Mouse (Mus musculus) spleen, adult 2 months (tissue): ENCODE results near the gene Cbarp.

ENCODE experiments used
- CTCF ChIP-seq: fragments of 200-500 bp; IDR thresholded peaks from 2 replicates; pipeline ENCODE4 v1.5.1; 2011; ENCODE audit warnings: mild to moderate bottlenecking, inconsistent platforms; ENCODE audit not compliant: insufficient read depth, insufficient read length, insufficient replicate concordance; ENCODE audit errors: extremely low read depth
- POLR2A ChIP-seq: fragments of 200-500 bp; IDR thresholded peaks from 2 replicates; pipeline ENCODE4 v1.6.1; 2011; ENCODE audit warnings: low read depth, low read length, inconsistent platforms

DNA sequence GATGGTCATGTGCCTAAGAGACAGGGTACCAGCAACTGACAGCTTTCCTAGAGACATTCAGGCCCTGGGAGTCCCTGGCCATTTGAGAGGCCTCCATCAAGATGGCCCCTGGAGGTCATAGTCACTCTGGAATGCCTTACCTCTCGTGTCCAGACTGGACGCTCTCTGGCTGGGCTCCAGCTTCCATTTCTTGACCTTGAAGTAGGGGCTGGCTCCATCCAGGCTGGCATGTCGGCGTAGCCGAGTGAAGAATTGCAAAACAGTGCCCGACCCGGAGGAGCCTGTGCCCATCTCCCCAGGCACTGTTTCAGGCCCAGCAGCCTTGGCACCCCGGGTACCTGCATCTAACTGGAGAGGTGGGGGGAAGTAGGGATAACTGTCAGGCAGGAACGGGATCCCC, 6.2 kb downstream of the Cbarp start:
- TF ChIP-seq CTCF, result no peak
- TF ChIP-seq POLR2A, result no peak
